Mouse (Mus musculus): ENCODE measurements around the gene Usp48.

DNA sequence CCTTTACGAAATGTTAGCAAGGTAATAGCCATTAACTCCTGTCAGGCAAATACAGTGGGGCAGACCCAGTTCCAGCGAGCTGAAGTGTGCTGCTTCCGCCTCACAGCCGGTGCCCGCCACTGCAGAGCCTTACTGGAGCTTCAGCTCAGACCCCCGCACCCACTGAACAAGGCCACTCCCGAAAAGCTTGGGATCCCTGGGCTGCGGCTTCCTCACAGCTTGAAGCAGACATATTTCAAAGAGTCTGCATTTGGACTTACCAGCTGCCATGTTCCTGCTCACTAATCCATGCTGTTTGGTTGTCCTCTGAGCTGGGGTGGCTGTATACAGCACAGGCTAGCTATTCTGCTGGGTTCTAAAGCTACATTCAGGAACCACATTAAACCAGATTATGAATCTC is 64.1 kb downstream of the Usp48 start:
- no peak for TF ChIP-seq CTCF (IDR thresholded peaks at IDR 0.05; ENCODE audit: extremely low read depth, insufficient read depth, insufficient read length, insufficient replicate concordance)
- TF ChIP-seq POLR2A (IDR thresholded peaks at IDR 0.05; ENCODE audit: low read depth, low read length), result no peak

Data from spleen, adult 2 months (tissue).